Mouse (Mus musculus) gastrocnemius, postnatal 4 days (tissue): ENCODE results near the gene Eif2s2. TPM values are rescaled to one million over a fixed set of nuclear protein-coding genes. Genes with fewer than 3 reads are reported as not detected.
"Not testable (repeated sequence)": the region's sequence is repeated elsewhere in the genome, so short reads cannot be mapped to it uniquely, and the experiment has no call there.

Experiments used
- DNase-seq, 2 experiments: peaks; one replicate each; pipeline ENCODE4 v3.0.0; 2021 to 2022; ENCODE audit warnings: low spot score in 2 of 2, mixed read lengths in 2 of 2
- long read RNA-seq, 2 experiments: library from polyadenylated mRNA; stranded (forward); transcript quantifications; one replicate each; pipeline ENCODE4 v2.0.0; 2021
- total RNA-seq, 2 experiments: library from RNA; stranded (reverse); gene quantifications; 2 replicates each; pipeline ENCODE4 v1.2.3; 2021

The Eif2s2 gene
- 100 to 1,000 TPM in 1 of 2 experiments, 10 to 100 TPM in 1; 93.3 to 108 TPM for total RNA-seq
- long read RNA-seq, experiment 1, full-length matches to known transcripts: 382 of 392 reads
- long read RNA-seq, experiment 1, partial matches to known transcripts: 3 of 392 reads
- long read RNA-seq, experiment 1, other reads (novel, unspliced or antisense): 7 of 392 reads
- long read RNA-seq, experiment 2, full-length matches to known transcripts: 329 of 344 reads
- long read RNA-seq, experiment 2, partial matches to known transcripts: 8 of 344 reads
- long read RNA-seq, experiment 2, other reads (novel, unspliced or antisense): 7 of 344 reads

DNA sequence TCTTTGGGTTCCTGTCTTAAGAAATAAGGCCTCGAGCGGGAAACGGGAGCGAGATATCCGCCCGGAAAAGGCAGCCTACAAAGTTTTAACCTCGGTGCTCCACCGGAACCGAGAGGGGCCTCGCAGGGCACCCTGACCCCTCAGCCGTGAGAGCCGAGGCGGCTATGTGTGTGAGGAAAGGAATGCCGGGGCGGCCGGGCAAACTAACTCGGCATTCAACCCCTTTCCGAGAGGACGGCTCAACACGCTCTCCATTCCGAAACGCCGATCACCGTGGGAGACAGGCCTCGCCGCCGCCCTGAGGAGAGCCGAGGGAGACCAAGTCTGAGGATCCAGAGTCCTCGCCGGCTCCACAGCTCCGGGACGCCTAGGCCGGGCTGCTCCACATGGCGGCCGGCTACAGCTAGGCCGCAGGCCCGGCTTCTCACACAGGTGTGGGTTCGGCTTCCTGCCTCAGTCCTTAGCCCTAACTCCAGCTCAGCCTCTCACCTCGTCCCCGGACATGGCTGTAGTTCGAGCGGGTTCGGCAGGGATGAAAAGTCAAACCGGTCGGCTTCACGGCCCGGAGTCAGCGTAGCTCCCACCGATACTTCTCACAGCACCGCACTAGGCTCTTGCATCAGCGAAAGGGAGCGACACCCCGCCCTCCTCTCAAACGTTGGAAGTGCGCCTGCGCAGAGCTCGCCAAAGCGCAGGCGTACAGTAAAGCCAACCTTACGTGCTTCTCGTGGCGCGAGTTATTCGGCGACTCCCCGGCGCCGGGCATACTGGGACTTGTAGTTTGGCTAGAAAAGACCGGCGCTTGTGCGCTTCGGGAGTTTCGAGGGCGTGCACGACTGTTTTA lies at the start of gene Eif2s2:
Gene Eif2s2, minus strand, starts transcription at position 735 of the 844 bp plus-strand sequence.
- DNase-seq: peak; percentile 93 to 96

DNA sequence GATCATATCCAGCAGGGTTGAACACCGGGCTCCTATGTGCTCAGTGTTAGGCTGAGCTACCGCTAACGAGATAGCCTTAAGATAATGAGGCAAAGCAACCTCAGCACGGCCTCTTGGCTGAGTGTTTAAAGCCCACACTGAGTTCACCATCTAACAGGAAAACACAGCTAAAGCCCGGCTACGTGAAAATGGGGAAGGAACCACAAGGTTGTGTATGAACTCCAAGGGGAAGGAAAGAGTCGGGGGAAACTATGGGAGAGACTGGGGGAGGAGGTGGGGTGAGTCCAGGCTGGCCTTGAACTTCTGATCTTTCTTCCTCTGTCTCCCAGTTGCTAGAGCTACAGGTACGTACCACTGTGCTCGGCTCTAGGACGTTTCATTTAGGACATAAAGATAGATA lies 49.2 kb upstream of the Eif2s2 start:
- DNase-seq: no peak

DNA sequence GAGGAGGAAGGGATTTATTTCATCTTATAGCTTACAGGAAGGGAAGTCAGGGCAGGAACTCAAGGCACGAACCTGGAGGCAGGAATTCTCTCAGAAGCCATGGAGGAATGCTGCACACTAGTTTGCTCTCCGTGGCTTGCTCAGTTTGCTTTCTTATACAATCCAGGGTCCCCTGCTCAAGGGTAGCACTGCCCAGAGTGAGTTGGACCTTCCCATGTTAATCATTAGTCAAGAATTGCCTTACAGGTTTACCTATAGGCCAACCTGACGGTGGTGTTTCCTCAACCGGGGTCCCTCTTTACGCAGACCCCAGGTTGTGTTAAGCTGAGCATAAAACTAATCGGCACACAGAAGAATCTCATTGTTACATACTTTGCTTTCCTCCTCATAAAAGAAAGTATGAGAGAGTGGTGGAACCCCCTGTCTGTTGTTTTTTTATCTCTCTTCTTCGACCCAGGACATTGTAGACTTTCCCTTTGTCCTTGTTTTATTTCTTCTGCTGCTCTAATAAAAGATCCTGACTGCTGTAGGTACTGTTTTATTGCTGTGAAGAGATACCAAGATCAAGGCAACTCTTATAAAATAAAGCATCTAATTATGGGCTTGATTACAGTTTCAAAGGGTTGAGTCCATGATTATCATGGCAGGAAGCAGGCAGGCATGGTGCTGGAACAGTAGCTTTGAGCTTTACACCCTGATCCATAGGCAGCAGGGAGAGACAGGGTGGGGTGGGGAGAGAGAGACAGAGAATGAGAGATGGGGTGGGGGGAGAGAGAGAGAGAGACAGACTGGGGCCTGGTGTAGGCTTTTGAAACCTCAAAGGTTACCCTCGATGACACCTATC lies 45.0 kb upstream of the Eif2s2 start:
- DNase-seq: no peak

DNA sequence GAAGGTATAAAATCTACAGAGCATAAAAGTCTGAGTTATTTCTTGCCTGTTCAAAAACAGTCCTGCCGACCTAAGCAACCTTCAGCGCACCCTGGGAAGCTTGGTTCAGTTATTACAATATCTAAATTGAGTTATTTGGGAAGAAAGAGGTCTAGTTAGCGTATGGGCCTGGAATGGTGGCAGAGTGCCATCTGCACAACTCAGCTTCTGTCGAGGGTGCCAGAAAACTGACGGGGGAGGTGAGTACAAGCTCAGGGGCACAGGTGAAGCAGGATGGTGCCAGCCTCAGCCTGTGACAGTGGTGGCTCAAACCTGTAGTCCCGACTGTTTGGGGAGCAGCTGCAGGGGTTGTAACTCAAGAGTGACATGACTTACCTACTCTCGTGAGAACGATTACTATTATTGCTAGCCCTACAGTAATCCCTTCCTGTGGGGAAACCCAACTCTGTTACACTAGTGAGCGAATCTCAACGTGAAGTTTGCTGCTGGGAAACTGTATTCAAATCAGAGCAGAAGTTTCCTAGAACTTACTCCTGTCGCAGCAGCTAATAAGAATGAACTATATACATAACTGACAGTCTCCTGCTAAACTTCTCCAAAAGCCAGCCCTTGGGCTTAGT lies 43.9 kb upstream of the Eif2s2 start:
- DNase-seq: no peak

DNA sequence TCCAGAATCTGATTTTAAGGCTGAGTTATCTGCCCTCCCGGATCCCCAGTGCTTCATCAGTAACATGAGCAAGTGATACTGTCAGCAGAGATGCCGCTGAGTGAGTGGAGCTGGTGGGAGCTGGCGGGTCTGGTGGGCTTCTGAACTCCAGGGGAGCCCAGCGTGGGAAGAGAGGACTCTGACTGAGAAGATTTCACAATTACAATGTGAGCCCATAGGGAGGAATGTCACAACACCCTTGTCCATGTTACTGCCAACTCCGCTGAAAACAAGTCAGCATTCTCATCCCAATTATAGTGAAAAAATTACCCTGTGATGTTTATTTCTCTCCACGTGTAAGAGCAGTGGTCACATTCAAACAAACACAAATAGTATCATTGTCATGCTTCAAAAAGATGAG lies 43.4 kb upstream of the Eif2s2 start:
- DNase-seq: no peak

DNA sequence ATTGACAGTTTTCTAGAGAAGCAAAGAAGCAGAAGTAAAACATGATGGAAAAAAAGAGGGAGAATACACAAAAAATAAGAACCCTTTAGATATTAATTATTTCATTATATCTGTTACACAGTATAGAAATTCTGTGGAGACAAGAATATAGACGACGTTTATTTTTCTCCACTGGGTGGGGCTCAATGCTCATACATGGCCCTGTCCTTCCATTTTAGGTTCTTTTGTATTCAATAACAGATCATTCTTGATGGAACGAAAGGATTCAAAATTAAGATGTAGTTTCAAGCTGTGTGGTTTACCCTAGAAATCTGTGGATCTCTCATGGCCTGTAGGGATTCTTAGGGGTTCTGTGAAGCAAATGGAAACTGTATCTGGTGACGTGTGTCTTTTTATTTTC lies 41.1 kb upstream of the Eif2s2 start:
- no peak for DNase-seq

DNA sequence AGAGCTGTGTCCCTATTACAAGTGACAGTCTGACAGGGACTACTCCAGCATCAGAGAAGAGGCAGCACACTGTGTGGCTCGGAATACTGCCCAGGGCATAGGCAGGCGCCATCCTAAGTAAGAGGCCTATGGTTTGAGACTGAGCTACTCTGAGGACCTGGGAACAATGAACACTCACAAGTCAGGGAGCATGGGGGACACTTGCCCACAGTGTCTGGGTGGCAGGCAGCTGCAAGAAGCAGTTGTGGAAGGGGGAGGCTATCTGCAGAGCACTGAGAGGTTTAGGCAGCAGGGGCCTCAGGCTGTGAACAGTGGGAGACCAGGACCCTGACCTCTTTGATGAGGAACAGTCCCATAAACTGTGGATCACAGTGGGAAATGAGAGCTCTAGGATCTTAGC lies 35.6 kb upstream of the Eif2s2 start:
- DNase-seq: no peak

DNA sequence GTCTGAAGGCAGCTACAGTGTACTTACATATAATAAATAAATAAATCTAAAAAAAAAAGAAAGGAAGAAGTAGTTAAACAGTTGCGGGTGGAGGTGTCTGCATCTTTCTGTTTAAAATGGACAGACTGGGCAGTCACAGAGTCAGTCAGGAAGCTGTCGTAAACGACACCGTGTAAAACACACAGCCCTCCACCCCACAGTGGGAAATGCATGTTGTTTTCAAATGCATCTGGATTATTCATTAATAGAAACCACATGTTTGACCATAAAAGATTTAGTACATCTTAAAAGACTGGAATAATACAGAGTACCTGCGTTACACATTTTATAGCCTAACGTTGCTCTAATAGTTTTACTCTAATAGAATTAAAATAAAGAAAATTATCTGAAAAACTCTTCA lies 34.1 kb upstream of the Eif2s2 start:
- DNase-seq: no peak

DNA sequence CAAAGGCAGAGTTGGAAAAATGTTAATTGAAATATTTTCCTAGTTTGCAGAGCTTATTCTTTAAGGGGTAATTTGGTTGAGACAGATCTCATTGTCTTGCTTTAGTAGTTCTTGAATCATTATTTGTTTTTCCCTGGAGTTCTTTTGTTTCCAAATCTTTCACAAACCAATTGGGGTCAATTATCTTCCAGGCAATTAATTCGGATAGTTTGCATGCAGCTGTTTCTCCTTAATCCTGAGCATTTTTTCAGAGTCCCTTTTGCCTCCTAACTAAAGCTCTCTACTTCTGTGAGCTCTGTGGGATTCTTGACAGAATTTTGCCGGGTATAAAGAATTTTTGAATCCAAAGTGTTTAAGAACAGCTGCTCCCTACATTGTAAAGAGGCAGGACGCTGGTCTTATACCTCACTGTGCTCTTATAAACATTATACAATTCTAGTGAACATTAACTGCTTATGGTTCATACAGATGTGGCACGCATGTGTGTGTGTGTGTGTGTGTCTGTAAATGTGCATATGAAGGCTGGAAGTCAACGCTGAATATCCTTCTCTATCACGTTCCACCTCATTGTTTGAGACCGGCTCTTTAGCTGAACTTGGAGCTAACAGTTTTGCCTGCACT lies 32.8 kb upstream of the Eif2s2 start:
- DNase-seq: no peak

DNA sequence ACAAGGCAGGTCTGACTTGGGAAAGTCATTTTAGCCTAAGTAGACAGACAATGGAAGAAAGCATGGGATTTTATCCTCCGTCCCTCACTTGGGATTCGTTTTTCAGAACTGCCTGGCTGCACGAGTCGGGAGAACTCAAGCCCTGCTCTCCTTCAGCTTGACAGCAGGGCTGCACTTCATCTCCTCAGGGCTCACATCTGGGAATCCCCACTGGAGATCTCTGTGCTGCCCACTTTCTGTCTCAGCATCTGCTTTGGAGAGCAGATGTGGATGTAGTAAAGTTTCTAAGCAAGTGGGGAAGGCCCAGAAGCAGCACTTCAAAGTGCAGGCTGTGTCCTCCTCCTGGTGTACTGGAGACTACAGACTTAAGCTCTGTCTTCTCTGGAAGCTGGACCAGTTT lies 29.4 kb upstream of the Eif2s2 start:
- DNase-seq: not testable (repeated sequence)

DNA sequence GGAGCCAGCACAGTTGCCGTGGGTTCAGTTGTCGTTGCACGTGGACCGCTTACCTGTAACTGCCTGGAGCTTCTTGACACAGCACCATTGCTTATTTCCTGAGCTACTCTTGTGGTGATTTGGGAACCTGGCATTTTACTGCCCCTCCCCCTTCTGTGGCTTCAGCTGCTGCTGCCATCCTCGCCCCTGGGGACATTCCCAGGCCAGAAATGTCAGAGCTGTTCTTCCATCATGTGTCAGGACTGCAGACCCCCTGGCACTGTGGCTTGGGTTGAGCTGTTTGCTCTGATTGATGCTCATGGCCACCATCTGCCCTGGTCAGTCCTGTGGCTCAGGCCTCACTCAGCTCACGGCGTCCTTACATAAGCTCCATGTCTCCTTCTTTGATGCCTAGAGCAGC lies 28.2 kb upstream of the Eif2s2 start:
- DNase-seq: no peak

DNA sequence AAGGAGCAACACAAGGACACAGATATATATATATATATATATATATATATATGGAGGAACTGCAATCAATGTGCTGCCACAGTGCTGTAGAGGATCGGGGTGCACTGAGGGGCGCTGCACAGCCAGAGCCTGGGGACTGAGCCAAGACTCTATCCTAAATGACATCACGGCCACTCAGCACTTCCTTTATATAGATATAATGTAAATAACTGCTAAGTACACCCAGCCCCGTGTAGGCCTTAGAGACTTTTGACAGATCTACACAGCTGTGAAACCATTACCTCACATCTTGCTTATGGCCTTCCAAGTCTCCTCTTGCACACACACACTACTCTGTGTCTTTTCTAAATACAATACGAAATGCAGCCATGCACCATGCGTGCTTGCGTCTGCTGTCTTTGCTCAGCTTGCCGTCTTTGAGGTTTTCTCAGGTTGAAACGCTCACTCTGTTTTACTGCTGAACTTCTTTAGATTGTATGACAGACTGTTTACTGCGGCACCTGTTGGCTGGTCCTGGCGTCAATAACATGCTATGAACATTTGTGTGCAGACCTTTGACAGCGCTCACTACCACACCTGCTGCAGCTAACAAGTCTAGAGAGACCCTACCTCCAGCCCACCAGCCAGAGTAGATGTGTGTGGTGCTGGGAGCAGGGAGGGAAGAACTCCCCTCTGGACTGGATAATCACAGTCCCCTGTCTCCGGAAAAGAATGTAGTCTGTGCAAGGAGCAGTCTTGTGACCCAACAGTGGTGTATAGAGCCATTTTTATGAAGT lies 25.3 kb upstream of the Eif2s2 start:
- DNase-seq: no peak

DNA sequence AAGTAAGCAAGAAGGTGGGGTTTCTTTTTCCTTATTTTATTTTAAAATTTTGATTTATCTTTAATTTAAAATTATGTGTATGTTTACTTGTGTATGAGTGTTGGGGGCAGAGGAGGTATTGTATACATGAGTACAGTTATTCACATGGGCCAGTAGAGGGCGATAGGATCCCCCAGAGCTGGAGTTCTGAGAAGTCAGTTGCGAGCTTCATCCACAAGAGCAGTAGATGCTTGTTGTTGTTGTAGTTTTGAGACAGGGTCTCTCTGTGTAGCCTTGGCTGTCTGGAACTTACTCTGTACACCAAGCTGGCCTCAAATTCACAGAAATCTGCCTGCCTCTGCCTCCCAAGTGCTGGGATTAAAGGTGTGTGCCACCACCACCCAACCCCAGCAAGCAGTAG lies 23.8 kb upstream of the Eif2s2 start:
- no peak for DNase-seq

DNA sequence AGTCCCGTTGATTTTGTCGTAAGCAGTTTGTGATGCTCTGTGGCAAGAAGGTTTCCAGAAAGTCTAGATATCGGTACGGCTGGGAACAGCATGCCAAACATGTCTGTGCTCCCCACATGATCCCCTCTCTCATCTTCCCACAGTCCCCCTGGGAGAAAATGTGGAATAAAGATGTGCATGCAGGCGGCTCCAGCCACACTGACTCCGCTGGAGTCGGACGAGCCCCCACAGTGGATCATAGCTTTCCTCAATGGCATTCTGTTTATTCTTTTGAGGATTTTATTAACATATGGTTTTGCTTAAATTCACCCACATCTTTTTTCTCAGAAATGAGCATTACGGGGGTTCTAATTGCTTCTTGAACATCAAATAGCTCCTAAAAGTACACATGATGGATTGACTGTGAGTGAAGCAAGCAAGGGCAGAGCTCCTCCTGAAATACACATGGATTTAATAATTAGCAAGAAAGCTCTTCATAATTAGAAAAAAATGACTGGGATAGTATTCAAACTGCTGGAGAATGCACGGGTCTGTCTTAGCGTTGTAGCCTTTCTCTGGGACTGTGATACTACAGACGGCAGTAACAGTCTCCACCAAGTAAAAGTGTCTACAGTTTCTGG lies 23.3 kb upstream of the Eif2s2 start:
- no peak for DNase-seq

DNA sequence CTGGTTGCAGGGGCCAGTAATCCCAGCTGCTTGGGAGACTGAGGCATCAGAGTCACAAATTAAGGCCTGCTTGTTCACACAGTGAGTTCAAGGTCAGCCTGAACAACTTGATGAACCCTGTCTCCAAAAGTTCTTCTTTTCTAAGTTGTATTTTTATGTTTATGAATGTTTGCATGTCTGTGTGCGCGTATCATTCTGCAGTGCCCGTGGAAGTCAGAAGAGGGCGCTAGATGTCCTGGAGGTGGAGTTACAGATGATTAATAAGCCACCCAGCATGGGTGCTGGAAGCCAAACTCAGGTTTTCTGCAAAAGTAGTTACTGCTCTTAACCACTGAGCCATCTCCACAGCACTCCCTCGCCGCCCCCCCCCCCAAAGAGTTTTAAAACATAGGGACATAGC lies 17.1 kb upstream of the Eif2s2 start:
- DNase-seq: no peak

DNA sequence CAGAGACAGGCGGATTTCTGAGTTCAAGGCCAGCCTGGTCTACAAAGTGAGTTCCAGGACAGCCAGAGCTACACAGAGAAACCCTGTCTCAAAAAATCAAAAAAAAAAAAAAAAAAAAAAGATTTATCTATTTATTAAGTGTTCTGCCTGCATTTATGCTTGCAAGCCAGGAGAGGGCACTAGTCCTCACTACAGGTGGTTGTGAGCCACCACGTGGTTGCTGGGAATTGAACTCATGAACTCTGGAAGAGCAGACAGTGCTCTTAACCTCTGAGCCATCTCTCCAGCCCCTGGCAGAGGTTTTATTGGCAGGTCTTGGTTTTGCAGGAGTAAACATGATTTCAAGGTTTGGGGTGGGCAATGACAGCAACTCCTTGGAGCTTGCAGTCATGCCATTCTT lies 15.5 kb upstream of the Eif2s2 start:
- DNase-seq: not testable (repeated sequence)

DNA sequence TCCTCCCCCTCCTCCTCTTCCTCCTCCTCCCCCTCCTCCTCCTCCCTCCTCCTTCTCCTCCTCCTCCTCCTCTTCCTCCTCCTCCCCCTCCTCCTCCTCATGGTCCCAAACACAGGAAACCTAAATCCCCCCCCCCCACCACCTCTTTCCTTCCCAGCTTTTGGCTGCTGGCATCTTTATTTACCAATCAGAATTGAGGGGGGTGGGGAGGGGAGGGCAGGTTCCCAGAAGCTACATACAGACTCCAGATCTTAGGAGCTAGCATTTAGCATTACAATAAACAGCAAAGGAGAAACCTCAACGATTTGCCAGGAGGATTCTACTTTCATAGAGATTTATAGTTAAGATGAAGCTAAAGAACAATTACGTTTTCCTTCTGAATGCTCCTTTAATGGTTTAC lies 13.1 kb upstream of the Eif2s2 start:
- no peak for DNase-seq

DNA sequence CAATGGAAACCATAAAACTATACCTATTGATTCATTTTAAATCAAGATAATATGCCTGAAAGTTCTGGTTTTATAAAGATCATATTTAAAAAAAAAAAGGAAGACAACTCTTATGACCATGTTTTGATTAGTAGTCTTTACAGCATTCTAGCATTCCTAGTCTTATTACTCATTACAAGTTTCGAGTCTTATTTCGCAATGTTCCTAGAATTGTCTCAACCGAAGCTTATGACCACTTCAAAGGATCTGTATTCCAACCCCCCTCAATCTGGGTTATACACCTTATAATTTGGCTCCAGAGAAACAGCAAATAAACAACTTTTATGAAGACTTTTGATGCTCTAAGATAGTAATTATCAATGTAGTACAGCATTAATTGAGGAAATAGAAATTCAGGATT lies 9.4 kb upstream of the Eif2s2 start:
- no peak for DNase-seq

DNA sequence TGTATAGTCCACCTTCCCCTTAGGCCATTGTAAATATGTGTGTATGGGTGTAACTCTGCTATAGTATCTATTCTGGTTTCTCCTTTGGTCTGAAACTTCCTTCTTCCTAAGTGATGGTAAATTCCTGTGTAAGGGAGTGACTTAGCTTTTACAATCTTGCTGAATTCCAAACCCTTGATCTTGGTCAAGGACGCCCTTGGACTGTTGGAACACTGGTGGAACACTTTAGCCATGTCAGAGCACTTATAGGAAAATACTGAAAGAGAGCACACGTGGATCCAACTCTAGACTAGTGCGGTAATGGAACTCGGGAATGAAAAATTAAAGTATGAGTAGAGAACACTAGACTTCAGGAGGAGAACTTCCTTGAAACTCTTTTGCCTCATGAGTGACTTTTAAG lies 6.7 kb upstream of the Eif2s2 start:
- not testable (repeated sequence) for DNase-seq

DNA sequence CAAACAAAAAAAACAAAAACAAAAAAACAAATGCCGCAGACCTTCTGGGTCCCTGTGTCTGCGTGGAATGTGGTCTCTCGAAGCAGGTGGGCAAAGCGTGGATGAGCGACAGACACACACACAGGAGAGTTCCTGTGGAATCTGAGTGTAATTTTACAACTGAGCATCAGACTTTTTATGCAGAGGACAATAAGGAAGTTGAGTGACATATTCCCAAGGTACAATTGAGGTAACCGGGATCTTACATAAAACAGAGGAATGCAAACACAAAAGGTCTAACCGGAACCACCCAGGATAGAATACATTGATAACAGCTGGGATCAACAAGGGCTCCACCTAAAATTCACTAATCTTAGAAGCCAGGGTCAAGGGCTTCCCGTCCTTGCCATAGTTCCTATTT lies 6.3 kb upstream of the Eif2s2 start:
- not testable (repeated sequence) for DNase-seq
